Mouse (Mus musculus) erythroblast, embryonic 14.5 days (primary cell): ENCODE results near the gene Polr2b.

Experiments
- GATA1 ChIP-seq: IDR thresholded peaks from 2 replicates; pipeline ENCODE4 v1.6.1; 2012; ENCODE audit warnings: low read length, inconsistent platforms, mixed read lengths
- TAL1 ChIP-seq: IDR thresholded peaks from 3 replicates; pipeline ENCODE4 v1.6.1; 2012; ENCODE audit warnings: low read length, inconsistent platforms, mixed read lengths

DNA sequence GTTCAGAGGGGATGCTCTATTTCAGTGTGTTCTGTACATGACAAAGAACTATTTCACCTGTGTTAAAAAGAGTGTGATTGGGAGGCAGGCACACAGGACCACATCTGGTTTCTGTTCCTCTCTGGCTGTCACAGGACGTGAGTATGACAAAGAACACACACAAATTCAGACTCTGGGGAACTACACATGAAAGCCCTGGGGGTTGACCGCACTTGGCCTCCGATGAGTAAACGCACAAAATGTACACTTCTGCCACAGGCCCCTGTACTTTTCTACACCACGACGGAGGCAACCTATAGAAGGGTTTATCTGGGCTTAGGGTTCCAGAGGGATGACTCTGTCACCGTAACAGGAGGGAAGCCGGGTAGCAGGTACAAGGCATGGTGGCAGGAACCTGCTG lies 20.3 kb upstream of the Polr2b start:
- TF ChIP-seq GATA1 (no peak), TAL1 (no peak)
